Mouse (Mus musculus) hindbrain, embryonic 16.5 days (tissue): ENCODE measurements around the gene Fubp1. TPM values are rescaled to one million over a fixed set of nuclear protein-coding genes. Genes with fewer than 3 reads are reported as not detected.
A peak's percentile ranks its signal among the peaks of the same experiment; 100 is the strongest.
"Not testable (repeated sequence)": the region's sequence is repeated elsewhere in the genome, so short reads cannot be mapped to it uniquely, and the experiment has no call there.

Experiments
- ATAC-seq: fragments of 200-750 bp; cut with Nextera tagmentation; 2 replicates; pipeline ENCODE4 v1.8.0; 2017; ENCODE audit warnings: moderate TSS enrichment, moderate library complexity
- H3K27ac ChIP-seq: fragments of 300-500 bp; sonication (generic); 2 replicates; pipeline ENCODE4 v1.5.1; 2014; ENCODE audit warnings: low read depth, mild to moderate bottlenecking, control low read depth, low read length, moderate library complexity
- H3K27me3 ChIP-seq: fragments of 300-500 bp; sonication (generic); replicated peaks from 2 replicates; pipeline ENCODE4 v1.6.1; 2014; ENCODE audit warnings: low read length; ENCODE audit not compliant: control insufficient read depth, insufficient read depth
- H3K36me3 ChIP-seq: fragments of 300-500 bp; sonication (generic); 2 replicates; pipeline ENCODE4 v1.6.1; 2014; ENCODE audit warnings: mild to moderate bottlenecking, low read length, moderate library complexity, mixed read lengths; ENCODE audit not compliant: control insufficient read depth, insufficient read depth
- H3K4me1 ChIP-seq: fragments of 300-500 bp; sonication (generic); 2 replicates; pipeline ENCODE4 v1.6.1; 2014; ENCODE audit warnings: low read depth, low read length; ENCODE audit not compliant: control insufficient read depth, insufficient read depth
- H3K4me2 ChIP-seq: fragments of 300-500 bp; sonication (generic); 2 replicates; pipeline ENCODE4 v1.6.1; 2014; ENCODE audit warnings: mild to moderate bottlenecking, low read length, control low read depth, moderate library complexity
- H3K4me3 ChIP-seq: fragments of 300-500 bp; sonication (generic); 2 replicates; pipeline ENCODE4 v1.5.1; 2014; ENCODE audit warnings: mild to moderate bottlenecking, low read length, control low read depth, moderate library complexity
- H3K9ac ChIP-seq: fragments of 300-500 bp; sonication (generic); 2 replicates; pipeline ENCODE4 v1.6.1; 2014; ENCODE audit warnings: low read depth, mild to moderate bottlenecking, control low read depth, low read length, moderate library complexity
- H3K9me3 ChIP-seq: fragments of 300-500 bp; sonication (generic); 2 replicates; pipeline ENCODE4 v1.6.1; 2014; ENCODE audit warnings: mild to moderate bottlenecking, low read length, moderate library complexity; ENCODE audit not compliant: control insufficient read depth
- WGBS: fragments of 180-500 bp; shearing (Covaris S2); extraction: QIAGEN DNeasy Blood & Tissue Kit; methylation state at CpG from one replicate; pipeline ENCODE4 v1.1.7; 2014; 5-methylcytosine and 5-hydroxymethylcytosine counted together
- polyA plus RNA-seq: library from polyadenylated mRNA; unstranded; fragments of >200 nt; fragmentation: Nextera tagmentation; extraction: Ambion mirVana; gene quantifications from 2 replicates; pipeline ENCODE4 v1.2.1, GENCODE M21; 2015

The Fubp1 gene
- polyA plus RNA-seq, 1 experiment from 2014 or later, result 168 TPM

DNA sequence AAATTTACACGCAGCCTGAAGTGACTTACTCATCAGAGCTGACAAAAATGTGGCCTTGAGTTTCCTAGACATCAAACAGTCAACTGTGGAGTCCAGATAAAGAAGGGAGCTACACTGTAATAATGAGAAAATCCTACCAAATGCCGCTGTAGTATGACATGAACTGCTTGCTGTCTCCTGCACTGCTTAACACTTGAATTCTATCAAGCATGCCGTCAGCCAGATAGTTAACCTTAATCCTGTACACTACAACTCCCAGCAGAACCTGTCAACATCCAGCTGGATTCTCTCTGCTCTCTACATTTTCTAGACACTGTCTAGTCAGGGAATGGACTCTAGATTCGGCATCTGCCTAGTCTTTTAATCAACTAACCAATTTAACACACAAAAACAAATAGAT, 20.9 kb upstream of the Fubp1 start:
- no peaks in the 10 kb centered on the region for H3K9me3 ChIP-seq
- H3K4me2 ChIP-seq, result no peak overlapping the region
- ATAC-seq, result no peak
- H3K9ac ChIP-seq, result no peak overlapping the region
- WGBS, result 77% methylated on average over 4 of the region's 4 CpGs
- H3K27me3 ChIP-seq, result no peaks in the 10 kb centered on the region
- no peak overlapping the region for H3K27ac ChIP-seq
- H3K4me3 ChIP-seq, result no peak overlapping the region
- 0 out of 2 replicates have a peak, but pooled peaks cover 6% of the 10 kb centered on the region for H3K36me3 ChIP-seq
- H3K4me1 ChIP-seq, result peaks cover 12% of the 10 kb centered on the region

DNA sequence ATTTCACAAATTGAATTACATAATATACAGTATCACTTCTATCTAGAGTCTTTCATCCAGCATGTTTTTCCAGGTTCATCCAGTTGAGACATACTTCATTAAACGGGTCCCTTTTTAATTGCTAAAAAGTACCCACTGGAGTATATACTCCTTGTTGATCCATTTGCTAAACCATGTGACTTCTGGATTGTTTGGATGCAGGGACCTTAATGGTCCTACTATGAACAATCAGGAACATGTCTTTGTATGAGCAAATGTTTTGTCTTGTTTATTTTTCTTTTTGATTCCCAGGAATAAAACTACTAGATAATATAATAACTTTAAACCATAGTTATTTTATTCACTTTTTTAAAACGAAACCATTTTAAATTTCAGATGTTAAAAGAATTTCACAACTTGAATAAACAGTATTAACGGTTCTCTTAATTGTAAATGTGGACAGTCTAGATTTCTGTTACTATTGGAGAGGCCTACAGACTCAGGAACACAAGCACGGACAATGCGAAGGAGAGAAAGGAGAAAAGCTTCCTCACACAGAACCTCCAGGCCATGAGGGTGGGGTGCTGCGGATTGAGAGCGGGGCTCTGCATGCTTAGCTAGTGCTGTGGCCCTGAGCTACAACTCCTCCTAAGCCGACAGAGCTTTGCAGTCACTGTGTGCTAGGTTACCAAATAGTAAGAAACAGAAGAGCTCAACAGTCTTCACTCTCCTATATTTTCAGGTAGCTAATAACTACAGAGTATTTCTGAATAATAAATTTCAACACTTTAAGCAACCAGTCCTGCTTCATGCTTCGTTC, 19.3 kb upstream of the Fubp1 start:
- H3K4me2 ChIP-seq, result peak overlapping the region; percentile 37
- H3K9ac ChIP-seq, result no peak overlapping the region
- 79% methylated on average over 9 of the region's 9 CpGs for WGBS
- no peaks in the 10 kb centered on the region for H3K27me3 ChIP-seq
- H3K4me1 ChIP-seq, result peaks cover 12% of the 10 kb centered on the region
- H3K9me3 ChIP-seq, result no peaks in the 10 kb centered on the region
- H3K4me3 ChIP-seq, result no peak overlapping the region
- no peak for ATAC-seq
- H3K36me3 ChIP-seq, result 0 out of 2 replicates have a peak, but pooled peaks cover 3% of the 10 kb centered on the region
- no peak overlapping the region for H3K27ac ChIP-seq

DNA sequence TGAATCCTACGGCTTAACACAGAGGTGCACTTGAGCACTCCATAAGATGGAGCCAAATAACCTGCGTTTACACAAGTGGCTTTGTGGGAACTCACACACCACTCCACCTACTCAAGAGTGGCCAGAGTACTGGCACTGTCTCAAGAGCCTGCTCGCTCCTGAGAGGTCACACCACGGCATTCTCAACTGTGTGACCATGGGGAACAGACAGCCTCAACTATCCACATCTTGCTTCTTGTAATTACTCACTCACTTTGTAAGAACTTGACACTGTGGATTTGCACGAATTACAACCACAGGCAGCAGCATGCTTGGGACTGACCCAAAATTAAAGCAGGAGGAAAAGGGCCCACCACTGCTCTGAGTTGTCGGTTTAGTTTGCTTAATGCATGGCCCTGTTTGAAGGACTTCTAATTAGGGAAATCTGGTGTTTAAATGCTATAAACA, 18.4 kb upstream of the Fubp1 start:
- peaks cover 12% of the 10 kb centered on the region for H3K4me1 ChIP-seq
- peak; percentile 22; the same call in 1 of the 2 replicates for ATAC-seq
- H3K9me3 ChIP-seq, result no peaks in the 10 kb centered on the region
- no peaks in the 10 kb centered on the region for H3K27me3 ChIP-seq
- WGBS, result 29% methylated on average over 6 of the region's 6 CpGs
- peak overlapping the region; percentile 42 for H3K4me3 ChIP-seq
- peak overlapping the region; percentile 48 for H3K9ac ChIP-seq
- H3K4me2 ChIP-seq, result peak overlapping the region; percentile 65
- no peaks in the 10 kb centered on the region for H3K36me3 ChIP-seq
- peak overlapping the region; percentile 51 for H3K27ac ChIP-seq

DNA sequence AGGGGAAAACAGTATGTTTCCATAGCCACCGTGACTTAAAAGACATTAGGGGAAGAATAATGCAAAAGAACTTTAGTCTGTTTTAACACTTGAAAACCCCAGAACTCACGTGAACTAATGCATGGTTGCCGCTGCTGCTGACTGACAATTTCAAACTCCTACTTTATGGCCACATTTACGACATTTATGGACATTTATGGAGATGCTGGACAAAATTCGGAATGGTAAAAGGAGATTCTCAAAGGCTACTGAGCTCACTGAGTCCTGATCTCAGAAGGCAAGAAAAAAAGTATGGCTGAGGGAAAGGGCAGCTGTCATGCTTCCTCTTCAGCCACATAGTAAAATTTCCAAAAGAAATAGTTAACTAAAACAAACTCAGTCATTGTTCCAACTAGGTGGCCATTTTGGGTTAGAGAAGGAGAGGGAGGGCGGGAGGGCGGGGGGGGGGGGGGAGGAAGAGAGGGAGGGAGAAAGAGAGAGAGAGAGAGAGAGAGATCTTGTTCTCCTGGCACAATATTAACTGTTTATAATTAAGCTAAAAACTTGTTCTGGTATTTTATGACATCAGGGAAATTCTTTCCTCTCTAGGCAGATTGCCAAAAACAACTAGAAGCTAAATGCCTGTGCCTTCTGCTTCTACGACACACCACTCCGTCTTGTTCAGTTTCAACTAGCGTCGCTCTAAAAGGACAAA, 17.8 kb upstream of the Fubp1 start:
- H3K36me3 ChIP-seq, result no peaks in the 10 kb centered on the region
- peak overlapping the region; percentile 48 for H3K9ac ChIP-seq
- no peak for ATAC-seq
- 33% methylated on average over 10 of the region's 11 CpGs for WGBS
- peak overlapping the region; percentile 65 for H3K4me2 ChIP-seq
- no peaks in the 10 kb centered on the region for H3K9me3 ChIP-seq
- peak overlapping the region; percentile 51; the same call in 1 of the 2 replicates for H3K27ac ChIP-seq
- peaks cover 12% of the 10 kb centered on the region for H3K4me1 ChIP-seq
- H3K4me3 ChIP-seq, result peak overlapping the region; percentile 42
- no peaks in the 10 kb centered on the region for H3K27me3 ChIP-seq

DNA sequence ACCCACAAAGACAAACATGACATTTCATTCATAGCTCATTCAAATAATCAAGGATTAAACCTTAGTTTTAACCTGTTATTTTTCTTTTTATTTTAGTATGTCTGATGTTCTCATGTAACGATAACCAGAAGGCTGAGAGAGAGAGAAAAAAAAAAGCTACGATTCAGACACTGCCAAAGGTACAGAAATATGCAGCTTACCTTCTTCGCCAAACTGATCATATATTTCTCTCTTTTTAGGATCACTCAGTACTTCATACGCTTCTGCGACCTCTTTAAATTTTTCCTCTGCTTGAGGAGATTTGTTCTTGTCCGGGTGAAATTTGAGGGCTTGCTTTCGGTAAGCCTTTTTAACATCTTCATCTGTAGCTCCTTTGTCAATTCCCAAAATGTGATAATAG, 17.0 kb upstream of the Fubp1 start:
- Histone ChIP-seq H3K27me3 (no peaks in the 10 kb centered on the region), H3K4me1 (peaks cover 12% of the 10 kb centered on the region), H3K9ac (peak overlapping the region; percentile 59), H3K4me2 (peak overlapping the region; percentile 53), H3K27ac (peak overlapping the region; percentile 81), H3K36me3 (no peaks in the 10 kb centered on the region), H3K4me3 (peak overlapping the region; percentile 51), H3K9me3 (no peaks in the 10 kb centered on the region)
- no peak for ATAC-seq
- 7% methylated on average over 7 of the region's 7 CpGs for WGBS

DNA sequence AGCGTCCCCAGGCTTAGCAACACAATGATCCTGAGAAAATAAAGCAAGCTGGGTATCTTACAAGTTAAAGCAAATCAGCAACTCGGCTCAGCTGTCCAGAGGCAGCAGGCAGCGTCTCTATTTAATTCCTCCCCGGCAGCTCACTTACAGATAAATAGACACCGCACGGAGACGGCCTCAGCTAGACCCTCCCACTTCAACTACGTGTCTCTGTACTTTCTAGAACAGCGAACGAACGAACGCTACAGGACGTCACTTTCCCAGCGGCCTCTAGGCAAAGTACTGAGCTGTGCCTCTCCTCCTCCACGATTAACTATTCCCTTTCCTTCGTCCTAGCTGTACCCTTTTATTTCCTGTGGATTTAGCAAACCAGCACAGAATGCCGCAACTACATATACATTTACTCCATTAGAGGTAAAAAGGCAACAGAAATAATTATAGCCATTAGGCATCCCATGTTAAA, 16.6 kb upstream of the Fubp1 start:
- ATAC-seq, result peak; percentile 99
- 1% methylated on average over 17 of the region's 17 CpGs for WGBS
- H3K36me3 ChIP-seq, result no peaks in the 10 kb centered on the region
- H3K4me2 ChIP-seq, result peak overlapping the region; percentile 53
- H3K27ac ChIP-seq, result peak overlapping the region; percentile 81
- peak overlapping the region; percentile 59 for H3K9ac ChIP-seq
- peaks cover 12% of the 10 kb centered on the region for H3K4me1 ChIP-seq
- peak overlapping the region; percentile 51 for H3K4me3 ChIP-seq
- no peaks in the 10 kb centered on the region for H3K9me3 ChIP-seq
- H3K27me3 ChIP-seq, result no peaks in the 10 kb centered on the region

DNA sequence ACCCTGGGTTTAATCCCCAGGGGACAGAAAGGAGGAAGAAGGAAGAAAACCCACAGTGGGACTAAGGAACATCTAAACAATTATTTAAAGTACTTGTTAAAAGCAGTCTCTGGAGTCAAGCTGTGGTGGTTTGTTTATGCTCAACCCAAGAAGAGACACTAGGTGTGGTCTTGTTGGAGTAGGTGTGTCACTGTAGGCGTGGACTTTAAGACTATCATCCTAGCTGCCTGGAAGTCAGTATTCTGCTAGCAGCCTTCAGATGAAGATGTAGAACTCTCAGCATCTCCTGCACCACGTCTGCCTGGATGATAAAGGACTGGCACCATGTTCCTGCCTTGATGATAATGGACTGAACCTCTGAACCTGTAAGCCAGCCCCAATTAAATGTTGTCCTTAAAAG, 13.0 kb upstream of the Fubp1 start:
- not testable (repeated sequence) for H3K4me1 ChIP-seq, H3K36me3 ChIP-seq, H3K27me3 ChIP-seq, H3K9ac ChIP-seq, H3K9me3 ChIP-seq, H3K27ac ChIP-seq, H3K4me2 ChIP-seq, ATAC-seq, H3K4me3 ChIP-seq
- 47% methylated on average over 2 of the region's 2 CpGs for WGBS

DNA sequence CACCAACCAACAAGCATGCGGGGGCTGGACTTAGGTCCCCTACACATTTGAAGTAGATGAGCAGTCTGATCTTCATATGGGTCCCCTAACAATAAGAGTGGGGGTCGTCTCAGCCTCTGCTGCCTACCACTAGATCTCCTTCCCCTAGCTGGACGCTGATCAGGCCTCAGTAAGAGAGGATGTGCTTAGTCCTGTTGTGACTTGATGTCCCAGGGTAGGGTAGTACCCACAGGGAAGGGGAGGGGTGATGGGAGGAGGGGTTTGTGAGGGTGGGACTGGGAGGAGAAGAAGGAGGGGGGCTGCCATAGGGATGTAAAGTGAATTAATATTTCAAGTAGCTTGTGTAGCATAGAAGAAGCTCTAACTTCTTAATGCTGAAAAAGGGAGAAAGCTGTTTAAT, 11.1 kb upstream of the Fubp1 start:
- Histone ChIP-seq H3K27ac (no peak overlapping the region), H3K9me3 (no peaks in the 10 kb centered on the region), H3K27me3 (no peaks in the 10 kb centered on the region), H3K4me3 (no peak overlapping the region), H3K4me2 (no peak overlapping the region), H3K9ac (no peak overlapping the region), H3K4me1 (no peaks in the 10 kb centered on the region), H3K36me3 (no peaks in the 10 kb centered on the region)
- ATAC-seq, result no peak
- WGBS, result 68% methylated on average over 3 of the region's 3 CpGs

DNA sequence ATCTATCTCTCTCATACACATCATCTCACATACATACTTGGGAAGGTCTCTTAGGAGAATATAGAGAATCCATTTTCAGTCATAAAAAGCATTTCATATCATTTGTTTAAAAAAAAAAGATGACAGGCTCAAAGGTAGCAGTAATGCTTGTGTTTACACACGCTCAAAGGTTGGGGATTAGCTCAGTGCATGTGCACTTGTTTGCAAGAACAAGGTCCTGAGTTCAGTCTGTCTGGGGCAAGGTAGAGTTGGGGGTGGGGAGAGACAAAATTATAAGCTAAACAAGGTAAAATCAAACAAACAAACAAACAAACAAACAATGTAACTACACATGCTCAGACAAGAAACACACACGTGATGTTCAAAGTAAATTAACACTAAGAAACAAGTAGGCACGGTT, 9.0 kb upstream of the Fubp1 start:
- Histone ChIP-seq H3K4me1 (no peaks in the 10 kb centered on the region), H3K4me2 (no peak overlapping the region), H3K27ac (no peak overlapping the region), H3K36me3 (no peaks in the 10 kb centered on the region), H3K9ac (no peak overlapping the region), H3K4me3 (no peak overlapping the region), H3K27me3 (no peaks in the 10 kb centered on the region), H3K9me3 (no peaks in the 10 kb centered on the region)
- WGBS, result 94% methylated on average over 3 of the region's 3 CpGs
- no peak for ATAC-seq
